Mouse (Mus musculus) cerebellum, adult 11-12 months (tissue): ENCODE measurements around the gene Bahcc1.

Experiments used
- DNase-seq: peaks from one replicate; pipeline ENCODE4 v3.0.0; 2022

Bahcc1 gene

GRCm38 (mm10) chr11:120262356-120262901 is 29.7 kb downstream of the Bahcc1 start:
- peak; percentile 81 for DNase-seq

- no peak for DNase-seq
Measured at GRCm38 (mm10) chr11:120263176-120263575, 30.4 kb downstream of the Bahcc1 start.

GRCm38 (mm10) chr11:120264008-120264407 is 31.3 kb downstream of the Bahcc1 start:
- no peak for DNase-seq

GRCm38 (mm10) chr11:120265458-120265857 is 32.7 kb downstream of the Bahcc1 start:
- no peak for DNase-seq

GRCm38 (mm10) chr11:120266259-120266758 is 33.6 kb downstream of the Bahcc1 start:
- no peak for DNase-seq

- no peak for DNase-seq
Measured at GRCm38 (mm10) chr11:120267274-120267673, 34.5 kb downstream of the Bahcc1 start.

- DNase-seq: no peak
Measured at GRCm38 (mm10) chr11:120267676-120268075, 34.9 kb downstream of the Bahcc1 start.

GRCm38 (mm10) chr11:120268195-120268967 is 35.6 kb downstream of the Bahcc1 start:
- no peak for DNase-seq

- DNase-seq: no peak
Measured at GRCm38 (mm10) chr11:120269007-120269406, 36.3 kb downstream of the Bahcc1 start.

- no peak for DNase-seq
Measured at GRCm38 (mm10) chr11:120269498-120270104, 36.9 kb downstream of the Bahcc1 start.

- DNase-seq: no peak
Measured at GRCm38 (mm10) chr11:120279335-120279734, 46.6 kb downstream of the Bahcc1 start.

GRCm38 (mm10) chr11:120280281-120280773 is 47.6 kb downstream of the Bahcc1 start:
- DNase-seq: peak; percentile 78

GRCm38 (mm10) chr11:120280774-120281173 is 48.0 kb downstream of the Bahcc1 start:
- no peak for DNase-seq

GRCm38 (mm10) chr11:120281197-120281596 is 48.5 kb downstream of the Bahcc1 start:
- DNase-seq: no peak

- DNase-seq: no peak
Measured at GRCm38 (mm10) chr11:120283542-120283941, 50.8 kb downstream of the Bahcc1 start.

- no peak for DNase-seq
Measured at GRCm38 (mm10) chr11:120289644-120290043, 56.9 kb downstream of the Bahcc1 start.

GRCm38 (mm10) chr11:120290266-120290665 is 57.5 kb downstream of the Bahcc1 start:
- DNase-seq: no peak

GRCm38 (mm10) chr11:120293714-120294113 is 61.0 kb downstream of the Bahcc1 start:
- no peak for DNase-seq

GRCm38 (mm10) chr11:120296305-120297144 is 63.8 kb downstream of the Bahcc1 start:
- no peak for DNase-seq

GRCm38 (mm10) chr11:120297767-120298166 is 65.0 kb downstream of the Bahcc1 start:
- DNase-seq: no peak

- no peak for DNase-seq
Measured at GRCm38 (mm10) chr11:120298441-120299141, 65.8 kb downstream of the Bahcc1 start.

GRCm38 (mm10) chr11:120299484-120299883 is 66.7 kb downstream of the Bahcc1 start:
- DNase-seq: no peak
